Mouse (Mus musculus): Measurements from ENCODE around the gene Vps26c. TPM values are rescaled to one million over a fixed set of nuclear protein-coding genes. Genes with fewer than 3 reads are reported as not detected.
A peak's percentile ranks its signal among the peaks of the same experiment; 100 is the strongest.
"Not testable (repeated sequence)": the region's sequence is repeated elsewhere in the genome, so short reads cannot be mapped to it uniquely, and the experiment has no call there.

Gene Vps26c
- polyA plus RNA-seq, 1 experiment from 2014 or later, result 45.9 TPM

DNA sequence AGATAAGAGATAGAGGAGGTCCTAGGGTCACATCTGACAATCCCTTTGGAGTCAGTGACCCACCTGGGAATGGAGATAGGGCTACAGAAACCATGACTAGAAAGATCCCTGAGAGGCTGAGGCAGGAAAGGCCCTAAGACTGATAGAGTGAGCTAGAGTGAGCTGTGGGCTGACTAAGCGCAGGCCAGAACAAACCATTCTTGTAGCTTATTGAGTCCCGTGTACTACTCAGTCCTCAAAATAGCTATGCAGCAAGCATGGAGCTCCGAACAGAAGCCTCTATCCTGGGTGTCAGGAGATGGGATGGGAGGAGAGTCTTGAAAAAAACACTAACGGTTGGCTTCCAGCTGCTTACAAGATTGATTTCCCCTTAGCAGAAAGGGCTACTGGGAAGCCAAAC is 4.6 kb upstream of the Vps26c start:
- WGBS (ENCODE audit: missing documents), result 93% methylated on average over 4 of the region's 4 CpGs
- Histone ChIP-seq H3K79me2 (ENCODE audit: inconsistent target) (no peaks in the 10 kb centered on the region), H3K4me3 (ENCODE audit: inconsistent target) (no peak overlapping the region), H3K36me3 (ENCODE audit: inconsistent target) (no peaks in the 10 kb centered on the region), H3K27ac (no peak overlapping the region)

DNA sequence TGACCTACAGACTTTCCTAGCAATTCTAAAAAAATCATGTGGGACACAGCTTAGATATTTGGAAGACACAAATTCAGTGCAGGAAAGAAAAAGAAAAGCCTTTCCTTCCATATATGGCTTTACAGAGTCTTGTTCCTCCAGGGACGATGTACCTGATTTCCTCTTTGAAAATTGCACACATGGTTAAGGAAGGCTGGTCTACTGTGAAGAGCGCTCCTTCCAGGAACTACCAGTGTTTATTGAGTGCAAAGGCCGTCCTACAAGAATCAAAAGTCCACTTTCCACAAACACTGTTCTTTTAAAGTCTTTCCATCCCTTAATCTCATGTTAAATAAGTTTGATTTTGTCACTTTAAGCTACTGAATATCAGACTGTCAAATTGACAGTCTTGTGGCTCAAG is 916 bp upstream of the Vps26c start:
- Histone ChIP-seq H3K79me2 (ENCODE audit: inconsistent target) (peaks cover 34% of the 10 kb centered on the region), H3K36me3 (ENCODE audit: inconsistent target) (no peaks in the 10 kb centered on the region), H3K4me3 (ENCODE audit: inconsistent target) (peak overlapping the region; percentile 61), H3K27ac (peak overlapping the region; percentile 71)
- 53% methylated on average over 3 of the region's 3 CpGs for WGBS (ENCODE audit: missing documents)

DNA sequence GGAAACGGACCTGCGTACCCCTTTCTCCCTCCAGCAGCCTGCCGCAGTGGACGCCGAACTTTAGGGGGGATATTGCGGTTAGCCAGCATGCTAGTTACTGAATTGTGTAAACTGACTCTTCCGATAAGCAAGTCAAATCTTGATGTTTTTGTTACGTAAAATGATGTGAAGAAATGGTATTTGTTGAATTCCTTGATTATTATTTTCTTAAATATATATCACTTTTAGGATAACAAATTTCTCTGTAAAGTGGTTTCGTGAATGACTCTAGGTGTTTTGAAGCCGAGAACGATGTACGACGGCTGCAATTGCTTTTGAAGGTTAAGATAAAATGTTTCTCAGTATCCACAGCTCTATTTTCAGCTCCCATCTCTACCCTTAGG is 513 bp upstream of the Vps26c start:
- peak overlapping the region; percentile 61 for H3K4me3 ChIP-seq (ENCODE audit: inconsistent target)
- peaks cover 38% of the 10 kb centered on the region for H3K79me2 ChIP-seq (ENCODE audit: inconsistent target)
- H3K27ac ChIP-seq, result peak overlapping the region; percentile 71
- H3K36me3 ChIP-seq (ENCODE audit: inconsistent target), result no peaks in the 10 kb centered on the region
- 2% methylated on average over 11 of the region's 13 CpGs for WGBS (ENCODE audit: missing documents)

DNA sequence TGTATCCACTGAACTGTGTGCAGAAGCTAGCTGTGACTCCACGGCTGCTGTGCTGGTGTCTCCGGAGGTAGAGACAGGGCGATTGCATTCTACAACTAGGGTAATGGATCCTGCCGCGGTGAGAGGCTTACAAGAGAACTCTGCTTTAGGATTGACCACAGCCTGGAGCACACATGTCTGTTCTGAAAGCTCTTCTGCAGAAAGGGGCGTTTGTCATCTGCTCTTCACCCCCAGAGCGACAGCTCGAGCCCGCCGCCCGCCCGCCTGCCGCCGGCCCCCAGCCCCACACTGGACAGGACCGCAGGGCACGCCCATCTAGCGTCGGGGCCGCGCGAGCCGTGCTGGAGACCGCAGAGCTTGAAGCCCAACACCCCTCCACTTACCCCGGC is 681 bp downstream of the Vps26c start:
- under 1% methylated on average over 24 of the region's 24 CpGs for WGBS (ENCODE audit: missing documents)
- H3K4me3 ChIP-seq (ENCODE audit: inconsistent target), result peak overlapping the region; percentile 93
- no peaks in the 10 kb centered on the region for H3K36me3 ChIP-seq (ENCODE audit: inconsistent target)
- H3K79me2 ChIP-seq (ENCODE audit: inconsistent target), result peaks cover 50% of the 10 kb centered on the region
- H3K27ac ChIP-seq, result peak overlapping the region; percentile 90

DNA sequence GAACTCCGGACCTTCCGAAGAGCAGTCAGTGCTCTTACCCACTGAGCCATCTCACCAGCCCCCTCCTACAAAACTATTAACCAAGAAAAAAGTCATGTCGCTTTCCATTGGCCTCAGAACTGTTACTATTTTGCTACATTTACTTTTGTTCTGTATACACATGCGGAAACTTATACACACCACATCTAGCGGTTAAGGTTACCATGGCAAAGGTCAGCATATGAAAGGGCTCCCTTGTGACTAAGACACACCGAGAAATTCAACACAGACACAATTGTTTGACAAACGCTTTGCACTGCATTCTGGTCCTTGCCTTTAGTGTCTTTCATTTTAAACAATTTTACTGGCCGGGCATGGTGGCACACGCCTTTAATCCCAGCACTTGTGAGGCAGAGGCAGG is 1.9 kb downstream of the Vps26c start:
- Histone ChIP-seq H3K27ac (peak overlapping the region; percentile 90), H3K4me3 (ENCODE audit: inconsistent target) (peak overlapping the region; percentile 93), H3K79me2 (ENCODE audit: inconsistent target) (peaks cover 63% of the 10 kb centered on the region), H3K36me3 (ENCODE audit: inconsistent target) (no peaks in the 10 kb centered on the region)
- whole genome bisulfite sequencing (ENCODE audit: missing documents), result 92% methylated on average over 8 of the region's 9 CpGs

DNA sequence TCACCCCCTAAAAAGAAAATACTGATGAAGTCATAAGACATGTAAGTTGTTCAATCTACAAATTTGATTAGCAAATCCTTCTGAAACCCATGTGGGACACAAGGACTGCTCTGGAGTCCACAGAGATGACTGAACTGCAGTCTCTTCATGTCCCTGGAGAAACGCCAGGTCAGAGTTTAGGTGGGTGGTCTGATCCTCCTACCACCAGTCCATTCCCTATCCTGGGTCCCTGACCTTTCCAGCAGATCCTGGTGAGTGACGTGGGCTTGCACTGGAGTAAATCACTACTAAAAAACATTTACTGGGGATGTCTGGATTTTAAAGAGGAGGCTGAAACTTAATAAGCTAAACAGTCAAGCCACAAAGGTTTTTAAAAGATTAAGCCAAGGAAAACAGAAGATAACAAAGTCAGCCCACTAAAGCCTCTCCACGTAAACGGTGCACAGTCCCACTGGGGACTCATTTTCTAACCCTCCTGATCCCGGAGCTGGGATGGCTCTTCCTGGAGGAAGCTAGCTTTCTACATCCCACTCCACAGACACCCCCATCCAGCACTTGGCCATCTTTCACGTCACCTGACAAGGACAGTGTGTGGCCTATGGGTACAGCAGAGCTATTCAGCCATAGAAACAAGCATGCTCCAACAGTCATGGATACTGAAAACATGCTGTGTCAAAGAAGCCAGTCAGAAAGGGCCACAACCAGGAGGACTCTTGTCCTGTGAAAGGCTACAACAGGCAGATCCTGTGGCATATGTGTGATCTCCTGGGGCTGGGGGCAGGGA is 2.8 kb downstream of the Vps26c start:
- no peak overlapping the region for H3K27ac ChIP-seq
- 81% methylated on average over 6 of the region's 6 CpGs for WGBS (ENCODE audit: missing documents)

DNA sequence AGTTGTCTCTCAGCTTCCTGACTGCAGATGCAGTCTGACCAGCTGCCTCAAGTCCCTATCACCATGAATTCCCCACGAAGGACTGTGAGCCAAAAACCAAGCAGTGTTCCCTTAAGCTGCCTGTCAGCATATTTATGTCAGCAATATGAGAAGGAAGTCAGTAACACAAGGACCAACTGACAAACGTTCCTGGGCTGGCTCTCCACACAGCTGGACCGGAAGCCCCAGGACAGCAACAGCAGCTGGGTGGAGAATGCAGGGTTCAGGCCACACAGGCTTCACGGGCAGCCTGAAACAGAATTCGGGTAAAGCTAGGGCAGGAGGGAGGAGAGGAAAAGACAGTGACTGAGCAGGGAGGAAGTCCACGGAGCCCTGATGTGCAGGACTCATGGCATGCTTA is 7.6 kb downstream of the Vps26c start:
- Histone ChIP-seq H3K4me3 (ENCODE audit: inconsistent target) (no peak overlapping the region), H3K79me2 (ENCODE audit: inconsistent target) (peaks cover 98% of the 10 kb centered on the region), H3K27ac (peak overlapping the region; percentile 90), H3K36me3 (ENCODE audit: inconsistent target) (peaks cover 16% of the 10 kb centered on the region)
- WGBS (ENCODE audit: missing documents), result 0% methylated on average over 6 of the region's 6 CpGs

More for the DNA sequence above, 2.8 kb downstream of the Vps26c start:
- Histone ChIP-seq H3K4me3 (ENCODE audit: inconsistent target) (no peak overlapping the region), H3K36me3 (ENCODE audit: inconsistent target) (no peaks in the 10 kb centered on the region), H3K79me2 (ENCODE audit: inconsistent target) (peaks cover 70% of the 10 kb centered on the region)

DNA sequence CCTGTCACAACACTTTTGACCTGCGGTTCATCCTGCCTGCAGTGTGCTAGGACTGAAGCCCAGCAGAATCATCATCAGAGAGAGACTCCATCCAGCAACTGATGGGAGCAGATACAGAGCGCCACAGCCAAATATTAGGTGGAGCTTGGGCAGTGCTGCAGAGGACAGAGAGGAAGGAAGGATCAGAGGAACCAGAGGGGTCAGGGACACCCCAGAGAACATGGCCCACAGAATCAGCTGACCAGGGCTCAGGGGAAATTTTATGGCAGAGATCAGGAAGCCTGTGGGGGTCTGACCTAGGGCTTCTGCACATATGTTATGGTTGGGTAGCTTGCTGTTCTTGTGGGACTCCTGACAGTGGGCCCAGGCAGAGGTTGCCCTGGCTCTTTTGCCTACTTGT is 9.0 kb downstream of the Vps26c start:
- Histone ChIP-seq H3K79me2 (ENCODE audit: inconsistent target) (peaks cover 98% of the 10 kb centered on the region), H3K27ac (peak overlapping the region; percentile 90), H3K36me3 (ENCODE audit: inconsistent target) (peaks cover 29% of the 10 kb centered on the region), H3K4me3 (ENCODE audit: inconsistent target) (no peak overlapping the region)
- WGBS (ENCODE audit: missing documents), result 75% methylated on average over 2 of the region's 2 CpGs

DNA sequence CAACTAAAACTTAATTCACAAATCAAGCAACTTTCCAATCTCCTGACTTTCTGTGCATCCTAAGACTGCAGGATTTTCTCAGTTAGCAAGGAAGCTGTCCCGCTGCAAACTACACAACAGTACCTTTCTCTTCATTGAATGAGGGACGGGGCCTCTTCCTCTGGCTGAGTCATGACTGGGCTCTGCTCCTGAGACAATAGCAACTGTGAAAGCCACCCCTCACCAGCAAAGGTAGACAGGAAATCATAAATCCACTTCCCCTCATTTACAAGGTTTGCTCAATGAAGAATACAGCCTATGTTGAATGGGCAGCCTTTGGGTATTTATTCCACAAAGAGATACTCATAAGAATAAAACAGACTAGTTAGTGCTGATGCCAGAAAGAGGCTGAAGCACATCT is 16.6 kb downstream of the Vps26c start:
- Histone ChIP-seq H3K79me2 (ENCODE audit: inconsistent target) (peaks cover 61% of the 10 kb centered on the region), H3K27ac (no peak overlapping the region), H3K4me3 (ENCODE audit: inconsistent target) (no peak overlapping the region), H3K36me3 (ENCODE audit: inconsistent target) (peaks cover 81% of the 10 kb centered on the region)
- 88% methylated on average over 2 of the region's 2 CpGs for WGBS (ENCODE audit: missing documents)

DNA sequence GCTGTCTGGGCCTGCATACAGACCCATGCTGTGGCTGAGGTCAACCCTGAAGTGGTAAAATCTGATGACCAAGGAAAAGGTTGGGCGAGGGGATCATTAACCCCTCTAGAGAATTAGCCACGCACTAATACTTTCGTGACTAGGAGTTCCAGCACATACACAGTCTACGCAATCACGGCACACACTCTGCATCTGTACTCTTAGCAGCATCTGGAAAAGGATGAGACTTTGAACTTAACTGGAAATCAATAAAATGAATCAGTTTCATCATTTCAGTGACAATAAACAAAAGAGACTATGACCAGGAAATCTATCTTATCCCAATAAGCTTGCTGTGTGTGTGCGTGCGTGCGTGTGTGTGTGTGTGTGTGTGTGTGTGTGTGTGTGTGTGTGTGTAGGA is 17.9 kb downstream of the Vps26c start:
- 95% methylated on average over 5 of the region's 8 CpGs for WGBS (ENCODE audit: missing documents)
- peaks cover 49% of the 10 kb centered on the region for H3K79me2 ChIP-seq (ENCODE audit: inconsistent target)
- no peak overlapping the region for H3K4me3 ChIP-seq (ENCODE audit: inconsistent target)
- H3K27ac ChIP-seq, result no peak overlapping the region
- H3K36me3 ChIP-seq (ENCODE audit: inconsistent target), result peaks cover 78% of the 10 kb centered on the region

DNA sequence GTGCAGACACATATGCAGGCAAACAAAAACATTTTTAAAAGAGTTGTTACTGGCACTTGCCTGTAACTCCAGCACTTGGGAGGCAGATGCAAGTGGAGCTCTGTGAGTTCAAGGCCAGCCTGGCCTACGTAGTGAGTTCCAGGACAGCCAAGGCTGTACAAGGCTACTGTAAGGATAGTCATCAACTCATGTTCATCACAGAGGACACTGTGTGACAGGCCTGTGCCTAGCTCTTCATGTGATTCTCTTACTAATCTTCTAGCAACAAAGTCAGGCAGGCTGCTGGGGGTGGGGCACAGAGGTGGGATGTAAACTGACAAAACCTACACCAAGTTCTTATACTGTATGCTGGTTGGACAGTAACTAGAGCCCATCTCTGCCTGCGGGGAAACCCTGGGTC is 19.6 kb downstream of the Vps26c start:
- Histone ChIP-seq H3K27ac (no peak overlapping the region), H3K79me2 (ENCODE audit: inconsistent target) (peaks cover 32% of the 10 kb centered on the region; the same call in 1 of the 2 replicates), H3K4me3 (ENCODE audit: inconsistent target) (no peak overlapping the region), H3K36me3 (ENCODE audit: inconsistent target) (peaks cover 69% of the 10 kb centered on the region)
- 100% methylated on average over 2 of the region's 2 CpGs for WGBS (ENCODE audit: missing documents)

DNA sequence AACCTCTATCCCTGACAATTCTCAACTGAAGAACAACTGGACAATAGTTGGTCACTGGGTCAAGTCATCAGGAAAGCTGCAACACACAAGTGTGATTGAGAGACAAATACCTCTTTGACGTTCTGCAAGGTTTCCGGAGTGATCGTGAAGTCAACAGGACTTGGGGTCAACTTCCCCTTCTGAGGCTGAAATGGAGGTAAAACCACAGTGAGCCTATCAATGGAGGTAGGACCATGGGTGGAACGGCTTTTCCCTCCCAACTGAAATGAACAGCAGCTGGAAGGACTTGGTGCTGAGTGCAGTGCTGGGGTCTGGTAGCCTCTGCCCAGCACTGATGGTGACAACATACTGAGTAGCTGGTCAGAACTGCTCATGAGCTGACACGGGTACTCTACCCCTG is 22.4 kb downstream of the Vps26c start:
- Histone ChIP-seq H3K27ac (0 out of 2 replicates have a peak overlapping the region, but pooled peaks have one; percentile 7), H3K4me3 (ENCODE audit: inconsistent target) (no peak overlapping the region), H3K36me3 (ENCODE audit: inconsistent target) (peaks cover 72% of the 10 kb centered on the region), H3K79me2 (ENCODE audit: inconsistent target) (peaks cover 8% of the 10 kb centered on the region; the same call in 1 of the 2 replicates)
- 19% methylated on average over 5 of the region's 5 CpGs for WGBS (ENCODE audit: missing documents)

DNA sequence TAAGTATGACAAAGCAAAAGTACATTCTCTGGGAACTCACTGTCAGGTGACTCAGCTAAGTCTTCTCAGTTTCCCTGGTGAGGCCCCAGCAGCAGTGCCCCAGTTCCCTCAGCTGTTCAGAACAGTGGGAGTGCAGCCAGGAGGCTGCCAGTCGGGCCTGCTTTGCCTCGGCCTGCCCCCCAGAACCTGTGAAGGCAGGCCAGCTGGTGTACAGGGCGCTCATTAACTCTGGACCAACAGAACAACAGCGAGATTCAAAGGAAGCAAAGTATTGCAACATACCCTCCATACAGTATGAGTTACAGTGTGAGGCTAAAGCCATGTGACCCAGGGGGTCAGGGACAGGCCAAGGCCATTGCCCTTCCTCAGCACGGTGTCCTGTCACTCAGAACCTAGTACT is 28.7 kb downstream of the Vps26c start:
- peak overlapping the region; percentile 75 for H3K27ac ChIP-seq
- peaks cover 39% of the 10 kb centered on the region for H3K36me3 ChIP-seq (ENCODE audit: inconsistent target)
- H3K4me3 ChIP-seq (ENCODE audit: inconsistent target), result no peak overlapping the region
- no peaks in the 10 kb centered on the region for H3K79me2 ChIP-seq (ENCODE audit: inconsistent target)
- 3% methylated on average over 5 of the region's 5 CpGs for WGBS (ENCODE audit: missing documents)

DNA sequence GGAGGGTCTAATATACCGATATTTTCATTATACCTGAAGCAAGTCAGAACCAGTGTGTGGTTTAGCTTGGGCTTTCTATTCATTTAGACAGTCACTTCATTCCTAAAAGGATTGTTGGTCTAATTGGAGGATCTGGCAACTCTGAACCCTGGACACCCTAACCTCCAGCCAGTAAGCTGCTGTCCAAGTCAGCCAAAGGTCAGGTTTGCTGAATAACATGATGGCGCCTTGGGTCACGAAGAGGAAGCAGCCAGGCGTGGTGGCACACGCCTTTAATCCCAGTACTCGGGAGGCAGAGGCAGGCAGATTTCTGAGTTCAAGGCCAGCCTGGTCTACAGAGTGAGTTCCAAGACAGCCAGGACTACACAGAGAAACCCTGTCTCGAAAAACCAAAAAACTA is 29.5 kb downstream of the Vps26c start:
- H3K27ac ChIP-seq, result peak overlapping the region; percentile 75
- not testable (repeated sequence) for H3K4me3 ChIP-seq (ENCODE audit: inconsistent target); H3K79me2 ChIP-seq (ENCODE audit: inconsistent target)
- 100% methylated on average over 2 of the region's 7 CpGs for WGBS (ENCODE audit: missing documents)
- H3K36me3 ChIP-seq (ENCODE audit: inconsistent target), result peaks cover 39% of the 10 kb centered on the region

DNA sequence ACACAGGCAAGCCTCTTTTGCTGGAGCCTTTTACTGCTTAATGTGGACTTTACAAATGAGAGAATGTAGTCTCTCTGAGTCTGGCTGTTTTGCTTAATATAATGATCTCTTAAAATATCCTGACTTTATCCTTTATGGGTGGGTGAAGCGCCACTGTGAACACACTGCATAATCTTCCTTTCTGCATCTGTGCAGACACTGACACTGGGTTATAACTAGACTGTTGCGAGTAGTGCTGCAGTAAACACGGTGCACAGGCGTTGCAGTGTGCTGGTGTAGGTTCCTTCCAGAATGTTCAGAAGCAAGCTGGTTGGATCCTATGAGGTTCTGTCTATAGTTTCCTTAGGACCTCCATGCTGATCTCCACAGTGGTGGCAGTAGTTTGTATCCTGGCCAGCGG is 37.3 kb downstream of the Vps26c start:
- H3K79me2 ChIP-seq (ENCODE audit: inconsistent target), result no peaks in the 10 kb centered on the region
- no peaks in the 10 kb centered on the region for H3K36me3 ChIP-seq (ENCODE audit: inconsistent target)
- H3K27ac ChIP-seq, result no peak overlapping the region
- WGBS (ENCODE audit: missing documents), result 92% methylated on average over 5 of the region's 5 CpGs
- H3K4me3 ChIP-seq (ENCODE audit: inconsistent target), result no peak overlapping the region

DNA sequence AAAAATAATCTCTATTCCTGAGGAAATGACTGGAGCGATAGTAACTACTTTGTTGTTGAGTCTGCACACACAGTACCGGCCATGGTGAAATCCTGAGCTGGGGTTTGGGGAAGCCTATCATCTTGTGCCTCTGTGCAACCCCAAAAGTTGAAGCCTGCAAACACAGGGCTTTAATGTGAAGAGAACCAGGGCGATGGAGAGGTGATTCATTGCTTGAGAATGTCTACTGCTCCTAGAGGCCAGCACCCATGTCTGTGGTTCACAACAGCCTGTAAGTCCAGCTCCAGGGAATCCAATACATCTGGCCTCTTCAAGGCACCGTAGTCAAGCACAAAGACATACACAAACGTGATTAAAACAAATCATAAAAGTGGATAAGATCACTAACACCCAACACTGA is 39.3 kb downstream of the Vps26c start:
- Histone ChIP-seq H3K79me2 (ENCODE audit: inconsistent target) (no peaks in the 10 kb centered on the region), H3K27ac (no peak overlapping the region), H3K36me3 (ENCODE audit: inconsistent target) (no peaks in the 10 kb centered on the region), H3K4me3 (ENCODE audit: inconsistent target) (no peak overlapping the region)
- 58% methylated on average over 5 of the region's 5 CpGs for WGBS (ENCODE audit: missing documents)
